Mouse (Mus musculus): ENCODE data around the gene Cfap77.
"Not testable (repeated sequence)": the region's sequence is repeated elsewhere in the genome, so short reads cannot be mapped to it uniquely, and the experiment has no call there.

The Cfap77 gene

GRCm38 (mm10) chr2:29054991-29055390, at the start of gene Cfap77:
Cfap77 (minus strand) TSS chr2:29055066.
- no peak for DNase-seq (ENCODE audit: low spot score)

- DNase-seq (ENCODE audit: low spot score), result not testable (repeated sequence)
Measured at GRCm38 (mm10) chr2:29102416-29103377, 47.8 kb upstream of the Cfap77 start.

DNA sequence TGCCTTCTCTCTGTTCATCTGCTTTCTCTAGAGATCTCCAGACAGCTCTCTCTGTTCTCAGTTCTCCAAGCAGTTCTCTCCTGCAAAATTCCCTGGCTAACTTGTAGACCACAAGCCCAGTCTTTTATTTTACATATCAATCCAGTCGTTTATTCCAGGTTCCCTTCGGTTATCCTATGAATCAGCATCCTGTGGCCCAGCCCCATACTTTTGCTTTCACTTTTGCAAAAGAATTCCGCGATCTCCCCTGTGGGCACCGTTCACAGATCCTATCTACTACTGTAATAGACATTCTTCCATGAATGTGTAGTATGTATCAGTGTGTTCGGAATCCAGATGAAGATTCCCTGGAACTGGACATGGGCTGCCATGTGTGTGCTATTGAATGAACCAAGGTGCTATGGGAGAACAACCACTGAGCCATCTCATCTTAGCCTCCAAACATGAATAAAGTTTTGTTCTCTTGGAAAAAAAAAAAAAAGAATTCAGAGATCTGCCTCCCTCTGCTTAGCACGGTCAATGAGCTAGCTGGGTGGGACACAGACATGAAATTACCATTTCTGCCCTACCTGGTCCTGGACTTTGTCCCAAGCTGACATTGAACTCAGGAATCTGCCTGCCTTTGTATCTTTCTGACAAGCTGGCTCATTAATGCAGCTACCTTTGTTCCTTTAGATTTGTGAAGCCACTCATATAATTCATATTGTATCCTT, 46.1 kb upstream of the Cfap77 start:
- DNase-seq (ENCODE audit: low spot score), result no peak

DNA sequence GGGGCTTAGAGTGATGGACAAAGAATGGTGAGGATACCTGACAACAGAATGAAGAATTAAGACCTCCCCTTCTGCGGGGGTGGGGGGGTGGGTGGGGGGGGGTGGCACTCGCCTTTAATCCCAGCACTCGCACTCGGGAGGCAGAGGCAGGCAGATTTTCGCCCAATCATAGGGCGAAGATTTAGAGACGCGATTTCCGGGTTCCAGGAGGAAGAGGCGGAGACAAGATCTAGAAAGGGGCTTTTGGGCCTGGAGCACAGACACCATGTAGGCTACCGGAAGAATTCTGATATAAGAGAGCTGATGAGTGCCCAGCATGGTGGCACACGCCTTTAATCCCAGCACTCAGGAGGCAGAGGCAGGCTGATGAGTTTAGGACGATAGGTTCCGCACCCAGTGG, 44.8 kb upstream of the Cfap77 start:
- DNase-seq (ENCODE audit: low spot score), result no peak

DNA sequence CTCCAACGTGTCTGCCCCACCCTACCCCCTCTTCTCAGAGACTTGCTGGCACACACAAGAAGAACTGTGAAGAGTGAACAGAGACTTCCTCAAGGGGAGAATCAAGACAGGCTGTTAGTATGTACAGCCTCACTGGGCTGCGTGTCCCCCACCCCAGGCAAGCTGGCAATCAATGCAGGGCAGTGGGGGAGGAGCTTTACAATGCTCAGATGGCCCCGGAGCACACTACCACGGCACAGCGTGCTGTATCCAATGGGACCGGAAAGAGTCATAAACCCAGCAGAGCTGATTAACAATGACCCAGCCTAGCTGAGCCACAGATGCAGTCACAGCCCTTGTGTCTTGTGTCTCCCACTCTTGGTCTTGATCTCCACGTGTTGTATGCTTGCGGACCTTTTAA, 43.9 kb upstream of the Cfap77 start:
- no peak for DNase-seq (ENCODE audit: low spot score)

DNA sequence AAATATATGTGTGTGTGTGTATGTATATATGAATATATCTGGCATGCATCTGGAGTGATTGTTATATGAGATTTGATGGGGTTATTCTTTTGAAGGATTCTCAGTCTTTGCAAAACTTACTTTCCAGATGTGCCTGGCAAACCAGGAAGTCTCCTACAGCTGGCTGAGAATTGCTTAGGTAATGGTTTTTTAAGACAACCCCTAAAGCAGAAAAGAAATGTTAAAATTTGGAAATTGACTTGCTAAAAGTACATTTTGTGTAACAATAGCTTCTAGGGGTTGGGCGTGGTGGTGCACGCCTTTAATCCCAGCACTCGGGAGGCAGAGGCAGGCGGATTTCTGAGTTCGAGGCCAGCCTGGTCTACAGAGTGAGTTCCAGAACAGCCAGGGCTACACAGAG, 43.1 kb upstream of the Cfap77 start:
- DNase-seq (ENCODE audit: low spot score), result not testable (repeated sequence)

DNA sequence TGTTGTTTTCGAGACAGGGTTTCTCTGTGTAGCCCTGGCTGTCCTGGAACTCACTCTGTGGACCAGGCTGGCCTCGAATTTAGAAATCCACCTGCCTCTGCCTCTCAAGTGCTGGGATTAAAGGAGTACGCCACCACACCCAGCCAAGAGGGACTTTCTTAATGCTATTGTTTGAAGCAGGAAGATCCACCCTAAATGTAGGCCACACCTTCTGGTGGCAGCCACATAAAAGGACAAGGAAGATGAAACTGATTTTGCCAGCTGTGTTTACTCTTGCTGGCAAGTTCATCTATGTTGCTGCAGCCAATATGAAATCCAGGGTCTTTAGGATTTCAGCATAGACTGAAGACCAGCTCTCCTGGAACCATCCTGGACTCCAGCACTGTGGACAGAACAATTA, 42.6 kb upstream of the Cfap77 start:
- DNase-seq (ENCODE audit: low spot score), result no peak

DNA sequence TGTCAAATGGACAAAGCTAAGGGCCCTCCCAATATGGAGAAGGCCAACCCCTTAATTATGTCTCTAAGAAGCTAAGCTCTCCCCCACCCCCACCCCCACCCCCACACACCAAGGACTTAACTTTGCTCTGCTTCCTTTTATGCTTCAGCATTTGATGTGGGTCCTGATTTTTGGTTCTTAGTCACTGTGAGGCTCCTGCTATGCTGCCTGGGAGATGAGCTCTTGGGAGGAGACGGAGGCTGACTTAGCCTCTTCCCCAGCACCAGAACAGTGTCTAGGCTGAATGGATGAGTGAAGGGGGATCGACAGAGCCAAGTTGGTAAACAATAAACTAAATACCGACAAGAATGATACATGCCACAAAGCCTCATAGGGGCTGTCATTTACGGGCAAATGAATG, 41.9 kb upstream of the Cfap77 start:
- DNase-seq (ENCODE audit: low spot score), result no peak

DNA sequence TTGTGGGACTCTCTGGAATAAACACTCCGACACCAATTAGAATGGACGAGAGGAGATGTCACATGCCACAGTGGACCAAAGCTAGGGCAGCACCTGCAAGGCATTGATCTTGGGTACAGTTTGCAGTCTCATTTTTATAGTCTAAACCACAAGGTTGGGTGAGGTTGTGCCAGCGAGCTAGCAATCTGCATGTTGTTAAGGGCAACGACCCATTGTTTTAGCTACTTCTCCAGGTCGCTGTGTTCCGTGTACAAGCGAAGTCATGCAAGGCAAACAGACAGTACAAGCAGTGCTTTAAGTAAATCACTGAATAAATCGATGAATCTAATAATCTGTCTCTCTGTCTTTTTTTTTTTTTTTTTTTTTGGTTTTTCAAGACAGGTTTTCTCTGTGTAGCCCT, 40.8 kb upstream of the Cfap77 start:
- no peak for DNase-seq (ENCODE audit: low spot score)

DNA sequence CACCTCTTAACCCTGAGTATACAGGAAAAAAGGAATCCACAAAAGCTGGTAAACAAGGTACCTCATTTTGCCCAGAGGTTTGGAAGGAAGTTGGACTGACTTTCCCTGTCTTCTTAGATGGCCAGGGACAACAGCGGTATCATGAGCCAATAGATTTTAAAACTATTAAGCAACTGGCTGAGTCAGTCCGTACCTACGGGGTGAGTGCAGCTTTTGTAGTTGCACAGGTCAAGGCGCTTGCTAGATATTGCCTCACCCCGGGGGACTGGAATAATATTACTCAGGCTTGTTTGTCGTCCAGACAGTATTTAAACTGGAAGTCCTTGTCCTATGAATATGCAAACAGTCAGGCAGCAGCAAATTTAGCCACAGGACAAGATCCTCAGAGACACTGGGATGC, 34.4 kb upstream of the Cfap77 start:
- not testable (repeated sequence) for DNase-seq (ENCODE audit: low spot score)

DNA sequence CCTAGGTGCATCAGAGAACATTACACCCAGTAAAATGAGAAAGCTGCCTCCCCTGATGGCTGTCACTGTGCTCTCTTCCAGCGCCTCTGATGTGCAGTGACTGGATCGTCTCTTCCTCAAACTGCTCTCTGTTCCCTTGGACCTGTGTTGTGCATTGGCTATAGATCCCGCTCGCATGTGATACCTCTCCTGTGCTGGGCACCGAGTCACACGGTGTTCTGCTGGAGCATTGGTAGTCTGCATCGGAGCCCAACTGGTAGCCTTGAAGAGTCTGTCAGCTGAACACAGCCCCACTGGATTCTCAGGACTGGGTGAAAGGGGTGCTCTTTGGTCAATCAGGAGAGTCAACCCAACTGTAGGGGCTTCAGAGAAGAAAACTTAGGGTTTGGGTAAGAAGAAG, 31.2 kb upstream of the Cfap77 start:
- DNase-seq (ENCODE audit: low spot score), result no peak

- DNase-seq (ENCODE audit: low spot score), result no peak
Measured at GRCm38 (mm10) chr2:29081965-29082364, 27.1 kb upstream of the Cfap77 start.

GRCm38 (mm10) chr2:29076226-29076625, 21.4 kb upstream of the Cfap77 start:
- no peak for DNase-seq (ENCODE audit: low spot score)

DNA sequence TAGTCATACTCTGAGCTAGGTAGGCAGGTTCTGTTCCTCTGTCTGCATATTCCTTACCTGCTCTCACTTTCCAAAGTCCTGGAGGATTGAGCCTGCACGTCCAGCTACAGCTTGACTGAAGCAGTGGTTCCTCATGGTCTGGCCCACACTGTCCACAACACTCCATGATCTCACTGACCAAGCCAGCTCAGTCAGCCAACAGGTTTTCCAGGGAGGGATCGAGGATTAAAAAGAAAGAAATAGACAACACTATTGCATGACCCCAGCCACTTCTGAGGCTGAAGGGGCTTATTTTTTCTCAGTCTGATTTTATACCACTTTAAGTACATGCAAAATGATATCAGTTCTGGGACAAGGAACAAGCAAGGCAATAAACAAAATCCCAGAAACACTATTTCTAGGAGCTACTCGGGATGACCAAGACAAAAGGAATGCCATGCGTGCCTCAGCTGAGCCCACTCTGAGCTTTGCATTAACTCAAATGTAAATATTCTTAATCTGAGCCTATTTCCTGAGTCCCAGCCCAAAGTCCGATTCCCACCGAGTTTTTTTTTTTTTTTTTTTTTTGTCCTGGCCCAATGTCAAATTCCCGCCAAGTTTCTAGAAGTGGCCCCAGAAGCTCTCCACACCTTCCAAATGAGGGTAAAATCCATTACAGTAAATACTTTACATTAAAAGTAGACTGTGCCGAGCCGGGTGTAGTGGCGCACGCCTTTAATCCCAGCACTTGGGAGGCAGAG, 20.6 kb upstream of the Cfap77 start:
- no peak for DNase-seq (ENCODE audit: low spot score)

GRCm38 (mm10) chr2:29074676-29075075, 19.8 kb upstream of the Cfap77 start:
- DNase-seq (ENCODE audit: low spot score), result no peak

- no peak for DNase-seq (ENCODE audit: low spot score)
Measured at GRCm38 (mm10) chr2:29066410-29066809, 11.5 kb upstream of the Cfap77 start.

DNA sequence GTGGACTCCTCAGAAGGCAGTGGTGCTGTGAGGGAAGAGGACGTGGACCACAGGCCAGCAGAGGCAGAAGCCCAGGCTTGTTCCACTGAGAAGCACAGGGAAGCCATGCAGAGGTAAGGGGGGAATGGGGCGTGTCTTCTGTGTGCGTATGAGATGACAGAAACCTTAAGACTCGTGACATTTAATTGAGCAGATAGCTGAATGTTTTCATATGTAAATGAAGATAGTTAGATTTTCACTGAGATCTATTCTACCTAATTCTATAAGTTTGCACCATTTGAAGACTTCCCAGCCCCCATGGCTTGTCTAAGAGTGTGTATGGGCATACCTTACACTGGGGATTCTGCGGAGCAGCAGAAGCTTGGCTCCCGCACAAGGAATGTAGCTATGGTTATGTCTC, 10.9 kb upstream of the Cfap77 start:
- DNase-seq (ENCODE audit: low spot score), result no peak

DNA sequence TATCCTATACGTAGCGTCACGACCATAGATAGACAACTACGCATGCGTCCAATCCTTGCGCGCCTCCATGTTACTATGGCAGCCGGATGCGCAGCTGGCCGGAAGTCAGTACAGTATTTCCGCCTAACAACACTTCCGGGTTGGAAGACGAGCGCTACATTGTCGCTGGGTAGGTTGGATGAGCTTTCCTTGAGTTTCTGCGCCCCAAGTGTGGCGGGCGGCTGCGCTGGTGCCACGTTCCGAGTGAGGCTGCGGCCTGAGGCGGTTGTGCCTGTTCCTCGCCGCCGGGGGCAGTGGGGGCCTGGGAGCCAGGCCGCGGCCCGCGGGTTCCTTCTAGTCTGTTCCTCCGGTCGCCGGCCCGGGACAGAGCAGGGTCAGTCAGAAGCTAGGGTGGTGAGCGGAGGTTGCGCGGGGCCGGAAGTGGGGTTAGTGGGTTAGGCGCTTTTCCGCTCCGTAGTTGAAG, 5.3 kb upstream of the Cfap77 start, which contains the start of gene Ttf1:
TSS of gene Ttf1 (plus strand) at position 128 of the 463 bp plus-strand sequence.
- peak; percentile 88 for DNase-seq (ENCODE audit: low spot score)

- DNase-seq (ENCODE audit: low spot score), result no peak
Measured at GRCm38 (mm10) chr2:29054545-29054935, 326 bp downstream of the Cfap77 start.

DNA sequence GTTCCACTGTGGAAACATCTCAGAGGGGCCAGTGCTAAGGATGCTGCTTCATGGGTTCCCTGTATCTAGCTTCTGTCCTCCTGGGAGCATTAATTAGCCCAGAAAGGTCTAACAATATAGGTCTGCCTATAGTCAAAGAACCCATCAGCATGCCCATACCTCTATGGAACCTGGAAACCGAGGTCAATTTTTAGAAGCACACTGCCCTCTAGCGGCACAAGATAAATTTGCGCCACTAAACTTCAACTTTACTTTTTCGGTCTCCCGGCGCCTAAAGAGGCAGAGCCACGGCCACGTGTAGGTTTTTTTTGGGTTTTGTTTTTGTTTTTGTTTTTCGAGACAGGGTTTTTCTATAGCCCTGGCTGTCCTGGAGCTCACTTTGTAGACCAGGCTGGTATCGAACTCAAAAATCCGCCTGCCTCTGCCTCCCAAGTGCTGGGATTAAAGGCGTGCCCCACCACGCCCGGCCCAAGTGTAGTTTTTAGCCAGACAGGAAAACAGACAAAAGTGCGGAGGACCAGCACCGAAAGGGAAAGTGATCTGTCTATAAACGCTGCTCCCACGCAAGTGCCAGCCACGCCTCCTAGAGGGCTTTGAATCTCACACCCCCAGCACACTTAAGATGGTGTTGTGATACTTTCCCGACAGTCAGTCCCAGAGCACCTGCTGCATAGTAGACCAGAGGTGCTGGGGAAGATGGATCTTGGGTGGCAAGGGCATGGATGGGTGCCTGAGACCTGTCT, 893 bp downstream of the Cfap77 start:
- DNase-seq (ENCODE audit: low spot score), result peak; percentile 55

DNA sequence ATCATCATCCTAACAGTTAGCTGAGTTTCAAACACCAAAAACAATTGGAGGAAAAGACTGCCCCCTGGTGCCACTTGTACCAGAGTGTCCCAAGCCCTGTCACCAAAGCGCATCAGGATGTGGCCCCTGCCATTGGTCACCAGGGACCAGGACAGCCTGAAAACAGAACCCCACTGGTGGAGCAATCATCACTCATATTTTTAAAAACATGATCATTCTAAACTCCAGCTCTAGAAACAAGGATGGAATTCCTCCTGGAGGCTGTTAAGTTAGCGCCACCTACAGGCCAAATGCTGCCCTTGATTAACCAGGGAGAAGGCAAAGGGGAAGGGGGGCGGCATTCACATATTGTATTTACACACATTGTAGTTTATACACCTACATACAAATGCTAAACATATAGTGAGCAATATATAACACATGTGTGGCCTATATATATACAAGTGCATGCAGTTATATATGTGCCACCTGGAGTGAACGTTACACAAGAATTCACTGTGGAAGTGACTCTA, 1.9 kb downstream of the Cfap77 start:
- DNase-seq (ENCODE audit: low spot score), result no peak
